Mouse (Mus musculus) kidney, embryonic 15.5 days (tissue): Measurements from ENCODE around the gene Ripor1. TPM values are rescaled to one million over a fixed set of nuclear protein-coding genes. Genes with fewer than 3 reads are reported as not detected.
A peak's percentile ranks its signal among the peaks of the same experiment; 100 is the strongest.
"Not testable (repeated sequence)": the region's sequence is repeated elsewhere in the genome, so short reads cannot be mapped to it uniquely, and the experiment has no call there.

Source experiments
- ATAC-seq: fragments of 200-750 bp; cut with Nextera tagmentation; replicated peaks from 2 replicates; pipeline ENCODE4 v1.8.0; 2017; ENCODE audit warnings: moderate TSS enrichment; ENCODE audit not compliant: low FRiP score
- H3K27ac ChIP-seq: fragments of 300-500 bp; sonication (generic); 2 replicates; pipeline ENCODE4 v1.5.1; 2015; ENCODE audit warnings: mild to moderate bottlenecking, inconsistent platforms
- H3K27me3 ChIP-seq: fragments of 300-500 bp; sonication (generic); 2 replicates; pipeline ENCODE4 v1.6.1; 2015; ENCODE audit warnings: inconsistent platforms
- H3K36me3 ChIP-seq: fragments of 300-500 bp; sonication (generic); 2 replicates; pipeline ENCODE4 v1.6.1; 2015; ENCODE audit warnings: inconsistent platforms
- H3K4me1 ChIP-seq: fragments of 300-500 bp; sonication (generic); 2 replicates; pipeline ENCODE4 v1.6.1; 2015; ENCODE audit warnings: inconsistent platforms
- H3K4me2 ChIP-seq: fragments of 300-500 bp; sonication (generic); 2 replicates; pipeline ENCODE4 v1.6.1; 2015; ENCODE audit warnings: moderate library complexity, mild to moderate bottlenecking, inconsistent platforms
- H3K4me3 ChIP-seq: fragments of 300-500 bp; sonication (generic); replicated peaks from 2 replicates; pipeline ENCODE4 v1.5.1; 2015; ENCODE audit warnings: mild to moderate bottlenecking, inconsistent platforms
- H3K9ac ChIP-seq: fragments of 300-500 bp; sonication (generic); 2 replicates; pipeline ENCODE4 v1.6.1; 2015; ENCODE audit warnings: mild to moderate bottlenecking, inconsistent platforms
- H3K9me3 ChIP-seq: fragments of 300-500 bp; sonication (generic); replicated peaks from 2 replicates; pipeline ENCODE4 v1.6.1; 2016; ENCODE audit warnings: inconsistent platforms
- WGBS: fragments of 180-500 bp; shearing (Covaris S2); methylation state at CpG from one replicate; pipeline ENCODE4 v1.1.7; 2015; ENCODE audit warnings: mixed read lengths; 5-methylcytosine and 5-hydroxymethylcytosine counted together
- polyA plus RNA-seq: library from polyadenylated mRNA; unstranded; fragments of >200 nt; fragmentation: Nextera tagmentation; extraction: Ambion mirVana; gene quantifications from 2 replicates; pipeline ENCODE4 v1.2.1, GENCODE M21; 2015

Gene Ripor1
- polyA plus RNA-seq, 1 experiment from 2014 or later, result 39.5 TPM

DNA sequence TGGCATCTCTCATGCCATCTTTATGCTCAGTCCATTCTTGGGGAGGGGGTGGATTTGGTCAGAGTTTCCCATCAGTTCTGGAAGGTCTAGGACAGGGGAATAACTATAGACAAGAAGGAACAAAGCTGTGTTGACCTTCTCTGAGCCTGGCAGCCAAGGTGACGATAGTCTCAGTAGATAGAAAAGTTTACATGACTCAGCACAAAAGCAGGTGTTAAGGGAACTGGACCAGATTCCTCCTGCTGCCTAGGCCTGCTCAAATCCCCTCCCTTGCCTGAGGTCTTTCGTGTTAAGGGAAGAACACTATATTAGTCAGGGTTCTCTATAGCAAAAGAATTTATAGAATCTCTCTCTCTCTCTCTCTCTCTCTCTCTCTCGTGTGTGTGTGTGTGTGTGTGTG, 25.3 kb upstream of the Ripor1 start:
- no peaks in the 10 kb centered on the region for H3K36me3 ChIP-seq
- H3K9ac ChIP-seq, result no peak overlapping the region
- no peaks in the 10 kb centered on the region for H3K9me3 ChIP-seq
- no peak for ATAC-seq
- H3K27me3 ChIP-seq, result no peaks in the 10 kb centered on the region
- no peak overlapping the region for H3K4me3 ChIP-seq
- H3K4me2 ChIP-seq, result no peak overlapping the region
- H3K4me1 ChIP-seq, result no peaks in the 10 kb centered on the region
- 72% methylated on average over 3 of the region's 3 CpGs for WGBS
- H3K27ac ChIP-seq, result no peak overlapping the region

DNA sequence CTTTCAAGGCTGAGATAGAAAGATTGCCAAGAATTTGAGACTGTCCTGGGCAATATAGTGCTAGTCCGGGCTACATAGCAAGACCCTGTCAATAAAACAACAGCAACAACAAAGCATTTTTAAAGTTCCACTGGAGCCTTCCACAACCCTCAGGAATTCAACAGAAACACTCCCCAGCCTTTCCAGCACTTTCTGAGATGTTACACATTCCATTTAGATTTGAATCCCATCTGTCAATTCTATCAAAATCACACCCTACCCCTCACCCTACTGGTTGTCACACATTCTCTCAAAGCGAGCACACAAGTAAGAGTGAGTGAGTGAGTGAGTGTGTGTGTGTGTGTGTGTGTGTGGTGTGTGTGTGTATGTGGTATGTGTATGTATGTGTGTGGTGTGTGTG, 12.6 kb upstream of the Ripor1 start:
- no peak for ATAC-seq
- Histone ChIP-seq H3K36me3 (no peaks in the 10 kb centered on the region), H3K9ac (no peak overlapping the region), H3K4me2 (no peak overlapping the region), H3K4me1 (peaks cover 30% of the 10 kb centered on the region), H3K27me3 (no peaks in the 10 kb centered on the region), H3K27ac (no peak overlapping the region), H3K9me3 (no peaks in the 10 kb centered on the region), H3K4me3 (no peak overlapping the region)
- WGBS, result 77% methylated on average over 2 of the region's 2 CpGs

DNA sequence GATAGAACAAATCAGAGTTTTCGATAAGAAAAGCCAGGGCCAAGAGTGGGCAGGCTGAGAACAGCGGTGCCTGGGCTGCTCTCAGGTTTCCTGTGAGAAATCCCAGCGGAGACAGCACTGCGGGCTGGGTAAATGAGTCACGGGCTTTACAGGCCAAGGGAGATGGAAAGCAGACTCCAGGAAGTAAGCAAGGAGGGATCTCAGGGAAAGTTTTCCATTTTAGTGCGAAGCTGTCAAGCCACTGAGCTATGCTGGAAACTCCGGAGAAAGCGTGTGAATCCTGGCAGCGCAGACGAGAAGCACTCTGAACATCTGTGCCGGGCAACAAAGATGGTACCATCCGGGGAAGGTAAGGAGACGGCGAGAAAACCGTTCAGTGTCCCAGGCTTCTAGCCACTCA, 11.2 kb upstream of the Ripor1 start:
- H3K4me2 ChIP-seq, result peak overlapping the region; percentile 51
- H3K27me3 ChIP-seq, result no peaks in the 10 kb centered on the region
- H3K9me3 ChIP-seq, result no peaks in the 10 kb centered on the region
- 0 out of 2 replicates have a peak, but pooled peaks have one; percentile 27 for ATAC-seq
- H3K27ac ChIP-seq, result peak overlapping the region; percentile 83
- WGBS, result 12% methylated on average over 15 of the region's 15 CpGs
- H3K4me3 ChIP-seq, result peak overlapping the region; percentile 15
- H3K4me1 ChIP-seq, result peaks cover 30% of the 10 kb centered on the region
- no peaks in the 10 kb centered on the region for H3K36me3 ChIP-seq
- H3K9ac ChIP-seq, result peak overlapping the region; percentile 26; the same call in 1 of the 2 replicates

DNA sequence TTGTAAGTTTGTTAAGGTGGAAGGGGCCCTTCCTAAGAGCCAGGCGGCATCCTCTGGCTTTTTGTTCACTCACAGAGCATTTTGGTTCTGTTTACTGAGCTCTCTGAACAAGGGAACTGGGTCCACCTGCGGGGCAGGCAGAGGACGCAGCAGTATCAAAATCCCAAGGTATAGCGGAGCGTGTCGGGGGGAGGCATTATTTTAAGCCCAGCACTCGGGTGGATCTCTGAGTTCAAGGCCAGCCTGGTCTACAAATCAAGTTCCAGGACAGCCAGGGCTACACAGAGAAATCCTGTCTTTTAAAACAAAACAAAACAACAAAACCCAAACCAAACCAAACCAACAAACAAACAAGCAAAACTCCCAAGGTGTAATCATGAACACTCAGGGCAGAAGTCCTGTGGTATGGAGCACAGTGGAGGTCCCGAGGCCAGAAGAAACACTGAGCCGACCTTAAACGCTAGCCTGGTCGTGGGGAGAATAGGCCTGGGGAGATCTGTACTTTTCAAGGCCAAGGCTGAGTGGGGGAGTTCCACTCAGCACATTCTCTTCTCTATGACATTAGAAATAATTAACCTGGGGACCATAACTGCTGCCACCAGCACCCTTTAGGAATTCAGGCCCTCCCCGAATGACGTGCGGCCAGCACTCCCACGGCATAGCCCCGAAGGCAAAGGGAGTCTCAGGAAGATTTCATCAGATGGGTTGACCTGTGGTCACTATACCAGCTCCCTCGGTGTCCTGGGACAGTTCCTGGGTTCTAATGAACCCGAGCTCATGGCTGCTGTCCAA, 10.4 kb upstream of the Ripor1 start:
- Histone ChIP-seq H3K27ac (peak overlapping the region; percentile 83), H3K4me3 (peak overlapping the region; percentile 15), H3K27me3 (no peaks in the 10 kb centered on the region), H3K4me2 (peak overlapping the region; percentile 51), H3K4me1 (peaks cover 30% of the 10 kb centered on the region), H3K9ac (0 out of 2 replicates have a peak overlapping the region, but pooled peaks have one; percentile 17), H3K9me3 (no peaks in the 10 kb centered on the region), H3K36me3 (no peaks in the 10 kb centered on the region)
- ATAC-seq, result peak; percentile 67
- WGBS, result 60% methylated on average over 18 of the region's 18 CpGs

DNA sequence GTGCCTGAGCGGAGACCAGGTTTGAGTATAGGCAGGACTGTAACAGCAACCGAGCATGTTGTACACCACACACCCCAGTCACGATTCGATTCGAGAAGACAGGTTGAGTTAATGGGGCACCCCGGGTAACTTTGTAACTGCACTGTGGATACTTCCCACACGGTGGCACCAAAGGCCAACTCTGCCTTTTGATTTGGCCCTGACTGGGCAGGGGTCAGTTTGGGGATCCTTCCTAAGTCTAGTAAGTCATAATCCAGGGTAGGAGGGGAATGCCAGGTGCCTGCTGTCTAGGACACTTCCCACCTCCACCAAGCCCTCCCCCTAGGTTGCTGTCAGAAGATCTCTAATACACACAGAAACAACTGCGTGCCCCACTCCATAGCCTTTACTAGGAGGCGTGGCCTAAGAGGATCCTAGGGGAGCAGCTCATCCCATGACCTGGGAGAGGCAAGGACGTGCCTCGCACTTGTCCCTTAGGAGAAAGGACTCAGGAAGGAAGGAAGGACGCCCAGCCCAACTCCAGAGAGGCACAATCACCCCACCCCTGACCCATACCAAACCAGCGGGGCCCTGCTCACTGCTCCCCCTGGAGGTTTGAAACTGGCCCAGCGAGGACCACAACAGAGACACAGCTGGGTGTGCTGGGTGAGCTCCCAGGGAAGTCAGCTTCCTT, 8.6 kb upstream of the Ripor1 start:
- H3K9me3 ChIP-seq, result no peaks in the 10 kb centered on the region
- WGBS, result 4% methylated on average over 14 of the region's 14 CpGs
- 0 out of 2 replicates have a peak overlapping the region, but pooled peaks have one; percentile 9 for H3K27ac ChIP-seq
- no peaks in the 10 kb centered on the region for H3K36me3 ChIP-seq
- H3K4me1 ChIP-seq, result peaks cover 30% of the 10 kb centered on the region
- peak overlapping the region; percentile 29 for H3K4me3 ChIP-seq
- peak overlapping the region; percentile 57 for H3K4me2 ChIP-seq
- no peak overlapping the region for H3K9ac ChIP-seq
- H3K27me3 ChIP-seq, result no peaks in the 10 kb centered on the region
- ATAC-seq, result peak; percentile 72

DNA sequence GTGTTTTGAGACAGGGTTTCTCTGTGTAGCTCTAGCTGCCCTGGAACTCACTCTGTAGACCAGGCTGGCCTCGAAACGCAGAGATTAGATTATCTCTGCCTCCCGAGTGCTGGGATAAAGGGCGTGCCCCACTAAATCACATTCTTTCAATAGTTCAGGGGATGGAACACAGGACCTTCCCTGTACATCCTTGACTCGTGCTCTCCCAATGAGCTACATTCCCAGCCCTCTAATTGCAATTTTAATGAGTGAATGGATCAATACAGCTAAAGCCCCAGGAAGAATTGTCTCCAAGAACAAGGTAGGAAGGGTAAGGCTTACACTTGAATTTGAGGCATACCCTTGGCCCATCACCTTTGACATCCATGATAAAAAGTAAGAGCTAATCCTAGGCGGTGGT, 6.3 kb upstream of the Ripor1 start:
- Histone ChIP-seq H3K36me3 (no peaks in the 10 kb centered on the region), H3K4me1 (peaks cover 27% of the 10 kb centered on the region), H3K4me3 (no peak overlapping the region), H3K27ac (no peak overlapping the region), H3K9me3 (no peaks in the 10 kb centered on the region), H3K27me3 (no peaks in the 10 kb centered on the region), H3K9ac (no peak overlapping the region), H3K4me2 (no peak overlapping the region)
- WGBS, result 82% methylated on average over 6 of the region's 6 CpGs
- no peak for ATAC-seq

DNA sequence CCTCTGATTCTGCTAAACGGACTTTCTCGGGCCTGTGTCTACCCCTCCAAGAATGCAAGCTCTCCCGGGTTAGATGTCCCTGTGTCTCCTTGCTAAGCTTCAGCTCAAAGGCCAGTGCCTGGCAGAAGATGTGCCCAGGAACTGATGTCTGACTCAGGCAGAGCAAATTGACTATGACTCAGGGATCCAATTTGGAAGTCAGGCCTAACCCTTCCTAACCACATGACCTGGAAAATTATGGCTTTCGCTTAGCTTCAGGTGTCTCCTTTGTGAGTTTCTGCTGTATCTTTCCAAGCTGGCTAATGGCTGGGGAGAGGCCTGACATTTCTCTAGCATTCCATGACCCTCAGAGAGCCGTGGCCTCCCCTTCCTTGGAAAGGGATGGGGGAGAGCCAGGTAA, 3.8 kb upstream of the Ripor1 start:
- H3K4me1 ChIP-seq, result peaks cover 24% of the 10 kb centered on the region
- H3K4me2 ChIP-seq, result no peak overlapping the region
- WGBS, result 74% methylated on average over 5 of the region's 5 CpGs
- no peaks in the 10 kb centered on the region for H3K27me3 ChIP-seq
- H3K36me3 ChIP-seq, result no peaks in the 10 kb centered on the region
- H3K9me3 ChIP-seq, result no peaks in the 10 kb centered on the region
- H3K4me3 ChIP-seq, result no peak overlapping the region
- no peak for ATAC-seq
- no peak overlapping the region for H3K27ac ChIP-seq
- H3K9ac ChIP-seq, result no peak overlapping the region

DNA sequence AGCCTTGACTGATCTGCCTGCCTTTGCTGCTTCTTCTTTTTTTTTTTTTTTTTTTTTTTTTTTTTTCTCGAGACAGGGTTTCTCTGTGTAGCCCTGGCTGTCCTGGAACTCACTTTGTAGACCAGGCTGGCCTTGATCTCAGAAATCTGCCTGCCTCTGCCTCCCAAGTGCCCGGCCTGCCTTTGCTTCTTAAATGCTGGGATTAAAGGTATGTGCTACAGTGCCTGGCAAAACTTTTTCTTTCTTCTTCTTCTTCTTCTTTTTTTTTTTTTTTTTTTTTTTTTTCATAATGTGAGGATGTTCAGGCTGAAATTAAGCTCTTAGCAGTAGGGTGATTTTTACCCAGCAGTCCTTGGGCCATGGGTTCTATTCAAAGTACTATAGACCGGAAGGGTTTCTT, 2.5 kb upstream of the Ripor1 start:
- not testable (repeated sequence) for H3K27ac ChIP-seq, ATAC-seq, H3K4me2 ChIP-seq, H3K9me3 ChIP-seq, H3K36me3 ChIP-seq, H3K9ac ChIP-seq, H3K27me3 ChIP-seq, H3K4me3 ChIP-seq
- peaks cover 28% of the 10 kb centered on the region for H3K4me1 ChIP-seq
- WGBS, result 80% methylated on average over 3 of the region's 3 CpGs

DNA sequence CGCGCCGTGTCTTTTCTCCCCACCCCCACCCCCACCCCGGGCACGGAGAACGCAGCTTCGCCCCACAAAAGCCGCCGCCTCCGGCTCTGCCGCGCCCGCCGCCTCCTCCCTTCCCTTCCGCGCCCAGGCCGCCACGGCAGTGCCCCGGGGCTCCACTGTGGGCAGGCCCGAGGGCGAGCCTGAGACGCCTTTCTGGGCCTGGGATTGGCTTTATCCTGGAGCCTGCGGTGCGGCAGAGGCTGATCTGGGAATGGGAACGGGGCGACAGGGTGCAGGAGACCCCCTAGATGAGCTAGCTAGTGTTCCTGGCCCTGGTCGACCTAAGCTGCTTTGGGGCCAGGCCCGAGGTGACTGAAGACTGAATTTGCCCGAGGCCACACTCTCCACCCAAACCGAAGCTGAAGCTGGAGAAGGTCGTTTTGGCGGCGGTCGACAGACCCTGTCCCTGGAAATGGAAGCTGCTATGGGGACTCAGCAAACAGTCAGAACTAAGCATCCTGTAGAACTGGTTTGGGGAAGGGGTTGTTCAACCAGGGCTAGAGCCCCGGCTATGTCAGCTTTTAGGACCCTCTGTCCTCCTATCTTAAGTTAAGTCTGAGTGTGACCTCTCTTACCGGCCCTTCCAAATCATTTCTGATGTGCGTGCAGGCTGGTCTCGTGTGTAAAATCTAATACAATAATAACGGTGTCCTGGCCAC, 585 bp downstream of the Ripor1 start:
- H3K4me3 ChIP-seq, result peak overlapping the region; percentile 81
- peaks cover 48% of the 10 kb centered on the region for H3K4me1 ChIP-seq
- no peaks in the 10 kb centered on the region for H3K9me3 ChIP-seq
- H3K36me3 ChIP-seq, result no peaks in the 10 kb centered on the region
- H3K27ac ChIP-seq, result peak overlapping the region; percentile 95
- under 1% methylated on average over 37 of the region's 39 CpGs for WGBS
- peak overlapping the region; percentile 89 for H3K9ac ChIP-seq
- no peaks in the 10 kb centered on the region for H3K27me3 ChIP-seq
- ATAC-seq, result peak; percentile 30
- peak overlapping the region; percentile 83 for H3K4me2 ChIP-seq

DNA sequence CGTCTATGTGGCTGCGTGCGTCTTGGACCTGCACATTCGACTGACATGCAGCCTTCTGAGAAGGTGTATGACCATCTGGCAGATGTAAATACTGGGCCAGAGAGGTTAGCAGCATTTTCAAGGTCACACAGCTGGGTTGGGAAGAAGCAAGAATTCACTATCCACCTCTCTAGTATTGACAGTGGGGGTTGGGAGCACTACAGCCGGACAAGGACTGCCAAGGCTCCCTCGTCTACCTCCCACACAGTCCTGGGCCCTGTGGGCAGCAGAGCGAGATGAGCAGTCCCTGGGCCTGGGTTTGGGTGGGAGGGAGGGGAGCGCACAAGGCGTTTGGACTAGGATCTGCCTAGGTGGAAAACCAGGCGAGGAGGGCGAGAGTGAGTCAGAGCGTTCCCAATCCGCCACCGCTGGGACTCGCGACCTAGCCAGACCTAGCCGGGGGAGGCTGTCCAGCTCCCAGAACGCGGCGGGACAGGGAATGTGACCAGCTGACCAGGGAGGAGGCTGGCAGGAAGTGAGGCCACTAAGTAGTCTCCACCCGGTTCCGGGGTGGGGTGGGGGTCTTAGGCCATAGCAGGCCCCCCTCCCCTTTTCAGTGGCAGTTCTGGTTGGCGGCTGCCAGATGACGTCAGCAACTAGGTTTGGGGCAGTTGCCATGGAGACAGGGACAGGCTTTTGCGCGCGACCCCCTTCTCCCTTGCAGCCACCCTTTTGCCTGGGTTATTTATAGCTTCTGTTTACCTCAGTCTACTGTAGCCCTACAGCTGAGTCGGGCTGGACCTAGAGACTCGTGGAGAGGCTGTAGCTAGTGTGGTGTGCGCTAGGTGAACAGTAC, 1.4 kb downstream of the Ripor1 start:
- Histone ChIP-seq H3K9me3 (no peaks in the 10 kb centered on the region), H3K4me1 (peaks cover 48% of the 10 kb centered on the region), H3K4me2 (peak overlapping the region; percentile 83), H3K27ac (peak overlapping the region; percentile 95), H3K36me3 (peaks cover 5% of the 10 kb centered on the region; the same call in 1 of the 2 replicates), H3K9ac (peak overlapping the region; percentile 89), H3K4me3 (peak overlapping the region; percentile 81), H3K27me3 (no peaks in the 10 kb centered on the region)
- peak; percentile 85 for ATAC-seq
- under 1% methylated on average over 30 of the region's 30 CpGs for WGBS

DNA sequence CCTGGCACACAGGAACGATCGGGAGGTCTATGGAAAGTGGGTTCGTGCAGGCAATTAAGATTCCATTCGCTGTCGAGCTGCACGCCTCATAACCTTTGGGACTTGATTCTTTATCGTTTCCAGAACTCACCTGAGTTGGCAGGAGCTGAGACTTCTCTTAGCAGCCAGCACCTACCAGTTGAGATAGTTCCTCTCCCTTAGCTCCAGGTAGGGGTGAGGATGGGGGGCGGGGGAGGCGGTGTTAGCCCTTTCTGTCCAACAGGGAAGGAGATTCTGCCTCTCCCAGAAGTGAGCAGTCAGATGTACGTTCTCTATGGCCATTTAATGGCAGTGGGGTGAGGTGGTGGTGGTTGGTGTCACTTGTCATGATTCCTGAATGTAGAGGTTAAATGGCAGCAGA, 2.0 kb downstream of the Ripor1 start:
- Histone ChIP-seq H3K4me3 (peak overlapping the region; percentile 81), H3K27ac (peak overlapping the region; percentile 95), H3K9me3 (no peaks in the 10 kb centered on the region), H3K27me3 (peaks cover 4% of the 10 kb centered on the region; the same call in 1 of the 2 replicates), H3K4me2 (peak overlapping the region; percentile 83), H3K36me3 (peaks cover 9% of the 10 kb centered on the region; the same call in 1 of the 2 replicates), H3K4me1 (peaks cover 48% of the 10 kb centered on the region), H3K9ac (peak overlapping the region; percentile 89)
- ATAC-seq, result peak; percentile 3; the same call in 1 of the 2 replicates
- WGBS, result 5% methylated on average over 10 of the region's 10 CpGs
